Mouse (Mus musculus) adrenal gland, adult 8-10 months (tissue): ENCODE measurements around the gene Plekhb2. TPM values are rescaled to one million over a fixed set of nuclear protein-coding genes. Genes with fewer than 3 reads are reported as not detected.

ENCODE experiments used
- DNase-seq: peaks from one replicate; pipeline ENCODE4 v3.0.0; 2022
- total RNA-seq, 4 experiments: library from RNA; stranded (reverse); gene quantifications; 2 replicates each; pipeline ENCODE4 v1.2.4; 2022

Gene Plekhb2
- total RNA-seq, 4 experiments from 2014 or later = 196 to 281 (median 226) TPM

DNA sequence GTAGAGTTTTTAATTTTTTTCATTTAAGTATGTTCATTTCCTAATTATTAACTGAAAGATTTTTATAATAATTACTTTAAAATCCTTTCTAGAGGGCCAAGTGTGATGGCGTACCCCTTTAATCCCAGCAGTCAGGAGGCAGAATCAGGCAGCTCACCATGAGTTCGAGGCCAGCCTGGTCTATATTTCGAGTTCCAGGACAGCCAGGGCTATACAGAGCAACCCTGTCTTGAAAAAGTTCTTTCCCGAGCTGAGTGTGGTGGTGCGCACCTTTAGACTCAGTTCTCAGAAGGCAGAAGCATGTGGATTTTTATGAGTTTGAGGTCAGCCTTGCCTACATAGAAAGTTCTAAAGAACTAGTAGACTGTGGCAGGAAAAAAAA is 17.8 kb downstream of the Plekhb2 start:
- DNase-seq = no peak

DNA sequence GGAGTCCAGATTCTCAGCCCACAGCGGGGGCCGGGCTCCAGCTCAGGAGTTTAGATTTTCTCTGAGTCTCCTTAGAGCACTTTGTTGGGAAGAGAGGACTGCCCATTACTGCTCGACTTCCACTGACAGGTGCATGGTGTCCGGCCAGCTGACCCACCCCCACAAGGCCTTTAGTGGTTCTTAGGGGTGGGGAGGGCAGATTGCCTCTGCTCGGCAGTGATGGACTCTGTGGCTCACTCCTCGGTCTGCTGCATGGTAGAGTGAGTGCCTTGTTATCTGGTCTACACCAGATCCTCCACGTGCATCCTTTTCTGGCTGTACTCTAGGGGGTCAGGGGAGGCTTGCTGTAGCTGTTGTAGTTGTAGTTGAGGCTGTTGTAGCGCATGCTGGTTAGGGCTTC is 18.6 kb downstream of the Plekhb2 start:
- no peak for DNase-seq

DNA sequence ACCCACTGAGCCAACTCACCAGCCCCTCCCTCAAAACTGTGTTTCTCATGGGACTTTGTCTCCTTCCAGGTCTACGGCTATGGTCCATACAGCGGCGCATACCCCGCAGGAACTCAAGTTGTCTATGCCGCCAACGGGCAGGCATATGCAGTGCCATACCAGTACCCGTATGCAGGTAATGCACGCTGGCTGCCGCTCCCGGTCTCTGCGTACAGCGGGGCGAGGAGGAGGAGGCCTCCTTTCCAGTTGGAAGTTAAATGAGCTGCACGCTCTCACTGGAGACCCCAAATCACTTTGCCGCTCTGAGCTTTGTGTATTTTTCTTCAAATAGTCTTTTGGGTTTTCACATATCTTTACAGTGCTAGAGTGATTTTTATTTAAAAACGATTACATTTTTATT is 19.5 kb downstream of the Plekhb2 start:
- no peak for DNase-seq

DNA sequence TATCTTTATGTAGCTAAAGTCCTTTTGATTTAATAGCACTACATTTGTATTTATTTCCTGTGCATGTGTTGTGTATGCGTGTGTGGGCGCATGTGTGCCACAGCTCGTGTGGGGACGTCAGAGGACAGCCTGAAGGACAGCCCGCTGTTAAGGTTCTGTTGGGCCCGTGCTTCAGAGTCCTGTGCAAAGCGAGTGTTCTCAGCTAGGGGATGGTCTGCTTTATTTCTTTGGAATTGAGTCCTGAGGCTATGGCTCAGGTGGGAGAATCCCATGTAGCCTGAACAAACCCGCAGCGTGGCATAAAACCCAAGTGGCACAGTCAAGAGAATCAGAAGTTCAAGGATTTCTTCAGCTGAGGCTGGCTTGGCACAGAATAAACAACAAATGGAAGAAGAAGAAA is 21.4 kb downstream of the Plekhb2 start:
- DNase-seq = no peak

DNA sequence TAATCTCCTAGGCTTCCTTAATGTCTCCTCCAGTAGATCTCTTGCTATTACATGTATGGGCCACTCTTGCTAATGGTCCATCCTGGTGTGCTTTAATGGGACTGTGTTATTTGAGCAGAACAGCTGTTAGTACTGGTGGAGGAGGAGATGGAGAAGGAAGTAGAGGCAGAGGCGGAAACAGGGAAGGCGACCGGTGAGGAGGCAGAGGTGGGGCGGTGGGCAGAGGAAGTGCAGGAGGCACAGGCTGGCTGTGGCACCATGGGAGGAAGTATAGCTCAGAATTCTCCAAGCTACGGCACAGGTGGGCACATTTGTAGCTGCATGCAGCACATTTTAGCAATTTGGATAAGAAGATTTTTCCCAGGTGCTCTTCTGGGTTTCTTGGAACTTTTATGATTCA is 23.8 kb downstream of the Plekhb2 start:
- no peak for DNase-seq

DNA sequence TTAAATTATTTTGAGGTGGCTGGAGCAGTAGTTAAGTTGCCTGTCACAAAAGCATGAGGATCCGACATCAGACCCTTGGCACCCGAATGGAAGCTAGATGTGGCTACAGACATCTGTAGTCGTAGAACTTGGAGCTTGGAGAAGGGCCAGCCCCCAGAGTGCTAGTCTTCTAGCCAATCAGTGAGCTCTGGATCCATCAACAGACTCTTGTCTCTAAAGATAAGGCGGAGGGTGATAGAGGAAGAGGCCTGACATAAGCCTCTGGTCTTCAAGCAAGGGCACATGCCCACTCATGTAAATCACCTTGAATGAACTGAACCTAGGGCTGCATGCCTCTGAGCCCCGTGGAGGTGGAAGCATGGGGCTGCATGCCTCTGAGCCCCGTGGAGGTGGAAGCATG is 29.8 kb downstream of the Plekhb2 start:
- no peak for DNase-seq

DNA sequence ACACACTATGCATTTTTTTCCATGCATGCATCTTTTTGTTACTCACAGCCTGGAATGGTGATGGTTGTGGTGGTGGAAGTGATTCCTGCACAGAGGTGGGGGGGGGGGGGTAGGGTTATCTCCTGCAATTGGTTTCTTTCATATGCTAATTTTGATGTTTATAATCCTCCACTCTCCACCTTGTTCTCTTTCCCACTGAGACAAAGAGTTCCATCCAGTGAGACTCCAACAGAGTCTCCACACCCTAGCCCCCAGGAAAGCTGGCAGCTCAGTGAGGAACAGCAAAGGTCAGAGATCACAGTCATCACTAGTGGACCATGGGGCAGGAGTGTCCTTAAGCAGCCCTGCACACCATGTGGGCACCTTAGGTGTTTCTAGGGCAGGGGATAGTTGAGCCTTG is 34.0 kb downstream of the Plekhb2 start:
- DNase-seq = no peak

DNA sequence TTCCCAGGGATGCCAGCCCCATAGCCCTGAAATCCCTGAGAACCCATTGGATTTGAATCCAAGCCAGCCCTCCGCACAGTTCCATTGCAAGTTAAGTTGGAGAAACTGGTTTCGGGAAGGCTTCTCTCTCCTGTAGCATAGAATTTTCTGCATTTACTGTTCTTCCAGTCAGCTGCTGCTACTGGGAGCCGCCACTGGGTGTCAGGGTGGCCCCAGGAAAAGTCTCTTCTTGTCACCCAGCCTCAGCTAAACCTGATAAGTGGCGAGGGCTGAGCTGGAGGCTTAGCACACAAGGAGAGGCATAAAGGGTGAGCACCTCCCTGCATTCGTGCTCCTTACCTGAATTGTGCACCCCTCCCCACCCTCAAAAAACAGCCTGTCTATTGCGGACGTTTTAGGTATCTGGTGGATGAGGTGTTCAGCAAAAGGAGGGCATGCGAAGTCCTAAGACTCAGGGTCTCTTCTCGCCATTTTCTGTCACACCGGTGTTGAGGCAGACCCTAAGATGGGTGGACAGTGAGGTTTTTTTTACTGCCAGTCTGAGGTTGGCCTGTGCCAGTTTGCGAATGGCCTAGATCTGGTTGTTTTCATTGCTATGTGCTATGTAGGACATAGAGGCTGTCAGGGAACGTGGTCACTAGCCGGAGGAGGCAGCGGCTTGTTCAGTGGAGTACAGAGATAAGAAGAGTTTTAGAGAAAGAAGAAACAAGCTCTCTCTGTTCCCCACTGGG is 41.9 kb downstream of the Plekhb2 start:
- no peak for DNase-seq

DNA sequence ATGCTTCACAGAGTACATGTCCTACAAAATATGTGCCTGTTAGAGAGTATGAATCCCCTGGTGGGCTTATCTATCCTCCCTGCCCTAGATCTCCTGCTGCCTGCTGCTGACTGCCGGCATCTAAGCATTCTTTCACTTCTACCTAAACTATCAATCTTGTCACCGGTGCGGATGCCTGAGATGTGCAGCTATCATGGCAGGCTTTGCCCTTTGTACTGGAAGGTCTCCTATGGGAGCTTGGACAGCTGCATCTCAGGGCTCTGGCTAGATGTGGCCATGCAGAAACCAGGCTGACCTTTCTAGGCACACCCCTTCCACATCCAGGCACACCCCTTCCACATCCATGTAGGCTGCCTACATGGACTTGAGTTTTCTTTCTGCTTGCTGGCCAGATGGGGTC is 42.7 kb downstream of the Plekhb2 start:
- DNase-seq = no peak

DNA sequence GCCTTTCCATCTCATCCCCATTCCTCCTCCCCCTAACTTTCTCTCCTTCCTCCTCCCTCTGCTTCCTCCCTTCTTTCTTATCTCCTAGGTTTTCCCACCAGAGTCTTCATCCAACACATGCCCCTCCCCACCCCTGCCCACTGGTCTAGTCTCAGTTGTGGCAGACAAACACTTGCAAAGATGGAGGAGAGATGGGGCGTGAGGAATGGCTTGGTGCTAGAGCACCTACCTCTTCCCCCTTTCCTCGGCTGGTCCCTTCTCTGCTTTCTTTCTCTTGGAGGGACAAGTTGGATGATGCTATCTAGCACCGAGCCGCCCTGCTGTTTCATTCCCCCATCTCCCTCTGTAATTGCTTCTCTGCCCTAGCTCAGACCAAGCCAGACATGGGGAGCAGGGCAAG is 43.6 kb downstream of the Plekhb2 start:
- no peak for DNase-seq

DNA sequence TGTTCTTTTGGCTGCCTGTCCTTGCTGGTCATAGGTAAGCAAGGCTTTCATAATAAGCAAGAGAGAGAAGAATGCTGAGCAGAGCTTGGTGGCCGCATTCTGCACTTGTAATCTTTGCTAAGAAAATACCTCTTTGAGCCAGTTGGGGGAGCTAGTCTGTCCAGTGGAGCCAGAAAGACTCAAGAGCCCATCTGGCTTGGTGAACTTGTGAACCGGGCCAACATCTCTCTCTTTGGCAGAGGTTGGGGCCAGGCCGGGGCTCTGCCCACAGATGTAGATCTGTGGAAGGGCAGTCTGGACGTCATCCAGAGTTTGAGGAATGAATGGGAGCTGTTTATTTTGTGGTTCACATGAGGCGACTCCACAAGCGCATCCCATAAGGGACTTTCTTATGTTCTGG is 44.1 kb downstream of the Plekhb2 start:
- DNase-seq = no peak

DNA sequence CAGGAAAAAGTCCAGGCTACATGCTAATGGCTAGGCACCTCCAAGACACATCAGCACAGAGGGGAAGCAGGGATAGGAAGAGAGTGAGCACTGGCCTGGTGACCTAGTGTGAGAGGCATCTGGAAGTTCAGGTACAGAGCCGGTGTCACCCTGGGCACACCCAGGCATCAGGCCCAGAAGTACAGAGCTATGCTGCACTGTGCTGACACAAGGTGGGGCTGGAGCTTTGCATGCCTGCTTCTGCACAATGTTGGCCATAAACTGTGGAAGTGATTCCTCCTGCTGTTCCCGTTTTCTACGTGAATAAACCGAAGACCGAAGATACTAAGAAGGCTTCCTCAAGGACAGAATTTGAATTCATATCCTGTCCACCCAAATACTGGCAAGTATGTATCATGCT is 46.3 kb downstream of the Plekhb2 start:
- no peak for DNase-seq

DNA sequence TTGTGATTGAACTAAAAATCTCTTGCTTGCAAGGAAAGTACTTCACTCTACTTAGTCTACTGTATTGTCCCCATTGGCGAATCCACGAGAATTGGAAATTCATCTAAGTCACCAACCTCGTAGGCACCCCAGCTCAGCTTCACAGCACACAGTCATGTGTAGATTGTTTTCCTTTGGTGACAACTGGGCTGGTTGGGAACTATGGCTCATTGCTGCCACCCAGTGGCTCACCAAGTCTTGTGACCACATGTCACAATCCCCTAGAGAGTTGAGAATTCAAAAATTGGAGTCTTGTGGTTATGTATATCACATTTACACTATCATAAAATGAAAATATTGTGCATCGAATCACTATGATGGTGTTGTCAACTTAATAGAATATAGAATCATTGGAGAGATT is 47.1 kb downstream of the Plekhb2 start:
- DNase-seq = peak; percentile 21

DNA sequence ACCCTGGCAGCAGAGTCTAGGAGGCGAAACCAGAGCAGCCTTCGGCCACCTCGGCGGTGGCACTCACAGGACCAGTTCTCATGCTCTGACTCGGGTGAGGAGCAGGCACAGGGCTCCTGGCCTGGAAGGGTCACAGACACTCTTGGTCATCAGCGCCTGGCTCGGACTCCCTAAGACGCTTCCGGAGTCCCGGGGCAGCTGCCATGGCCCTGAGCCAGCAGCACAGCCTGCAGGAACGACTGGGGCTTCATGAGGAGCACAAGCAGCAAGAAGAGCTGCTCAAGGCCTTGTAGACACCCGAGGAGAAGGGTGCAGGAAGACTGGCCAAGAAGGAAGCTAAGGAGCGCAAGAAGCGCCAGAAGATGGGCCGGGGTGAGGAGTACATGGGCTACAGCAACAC is 78.9 kb downstream of the Plekhb2 start:
- no peak for DNase-seq

Other genes with a start within 250 kb of the Plekhb2 start
- gene Fam168b, start 6.9 kb upstream of the Plekhb2 start, total RNA-seq = 100 to 1,000 TPM; 117 to 144 (median 125) TPM